Mouse (Mus musculus) macrophage (primary cell): ENCODE results near the gene Zfp655. TPM values are rescaled to one million over a fixed set of nuclear protein-coding genes. Genes with fewer than 3 reads are reported as not detected.
"Not testable (repeated sequence)": the region's sequence is repeated elsewhere in the genome, so short reads cannot be mapped to it uniquely, and the experiment has no call there.

Experiments
- H3K27ac ChIP-seq: fragments of 350-480 bp; formaldehyde crosslinking; 2 replicates; pipeline ENCODE4 v1.9.0; 2021
- H3K36me3 ChIP-seq: fragments of 350-480 bp; formaldehyde crosslinking; 2 replicates; pipeline ENCODE4 v1.9.0; 2021; ENCODE audit errors: inconsistent target
- H3K4me3 ChIP-seq: fragments of 350-480 bp; formaldehyde crosslinking; 2 replicates; pipeline ENCODE4 v1.9.0; 2021; ENCODE audit errors: inconsistent target
- H3K79me2 ChIP-seq: fragments of 350-480 bp; formaldehyde crosslinking; 2 replicates; pipeline ENCODE4 v1.9.0; 2021; ENCODE audit errors: inconsistent target
- WGBS: methylation state at CpG from one replicate; pipeline ENCODE4 v1.1.7; 2026; ENCODE audit warnings: inconsistent platforms; ENCODE audit not compliant: missing documents; 5-methylcytosine and 5-hydroxymethylcytosine counted together
- polyA plus RNA-seq: library from polyadenylated mRNA; stranded (reverse); fragments of 250-400 nt; gene quantifications from 3 replicates; pipeline ENCODE4 v1.2.4, GENCODE M21; 2018; ENCODE audit warnings: inconsistent platforms

Zfp655 gene
- polyA plus RNA-seq, 1 experiment from 2014 or later = 40.2 TPM

- Histone ChIP-seq H3K36me3 (peaks cover 49% of the 10 kb centered on the region), H3K79me2 (peaks cover 24% of the 10 kb centered on the region; the same call in 1 of the 2 replicates), H3K27ac (no peak overlapping the region), H3K4me3 (no peak overlapping the region)
- 87% methylated on average over 3 of the region's 3 CpGs for WGBS
Observed at GRCm38 (mm10) chr5:145249520-145249919, 18.0 kb downstream of the Zfp655 start.

- H3K36me3 ChIP-seq, H3K4me3 ChIP-seq, H3K79me2 ChIP-seq, H3K27ac ChIP-seq: not testable (repeated sequence)
- WGBS = 100% methylated on average over 2 of the region's 2 CpGs
Observed at GRCm38 (mm10) chr5:145273568-145273967, 42.1 kb downstream of the Zfp655 start.

- peaks cover 45% of the 10 kb centered on the region for H3K79me2 ChIP-seq
- WGBS = 100% methylated on average over 2 of the region's 2 CpGs
- H3K4me3 ChIP-seq = no peak overlapping the region; the same call in 1 of the 2 replicates
- peaks cover 18% of the 10 kb centered on the region for H3K36me3 ChIP-seq
- H3K27ac ChIP-seq = no peak overlapping the region
Observed at GRCm38 (mm10) chr5:145279948-145280347, 48.4 kb downstream of the Zfp655 start.

- peaks cover 22% of the 10 kb centered on the region for H3K36me3 ChIP-seq
- H3K4me3 ChIP-seq = peak within 1 kb of the TSS; percentile 97
- 1% methylated on average over 47 of the region's 50 CpGs for WGBS
Observed at GRCm38 (mm10) chr5:145280371-145281143, 49.0 kb downstream of the Zfp655 start, which contains the start of gene Zscan25. Gene Zscan25, plus strand, starts transcription at chr5:145280500.

GRCm38 (mm10) chr5:145288382-145288781, 56.9 kb downstream of the Zfp655 start:
- H3K4me3 ChIP-seq = no peak overlapping the region
- peaks cover 74% of the 10 kb centered on the region for H3K36me3 ChIP-seq
- H3K27ac ChIP-seq = no peak overlapping the region
- H3K79me2 ChIP-seq = peaks cover 15% of the 10 kb centered on the region
- 52% methylated on average over 5 of the region's 5 CpGs for WGBS

More at GRCm38 (mm10) chr5:145280371-145281143, 49.0 kb downstream of the Zfp655 start, which contains the start of gene Zscan25:
- Histone ChIP-seq H3K27ac (peak within 1 kb of the TSS; percentile 74), H3K79me2 (peaks cover 45% of the 10 kb centered on the region)

GRCm38 (mm10) chr5:145290697-145291096, 59.2 kb downstream of the Zfp655 start:
- Histone ChIP-seq H3K27ac (no peak overlapping the region), H3K36me3 (peaks cover 55% of the 10 kb centered on the region), H3K4me3 (no peak overlapping the region), H3K79me2 (no peaks in the 10 kb centered on the region; the same call in 1 of the 2 replicates)
- WGBS = 93% methylated on average over 16 of the region's 16 CpGs

GRCm38 (mm10) chr5:145292398-145292797, 60.9 kb downstream of the Zfp655 start:
- H3K4me3 ChIP-seq = no peak overlapping the region
- H3K36me3 ChIP-seq = peaks cover 42% of the 10 kb centered on the region
- WGBS = 94% methylated on average over 6 of the region's 6 CpGs
- H3K79me2 ChIP-seq = no peaks in the 10 kb centered on the region
- no peak overlapping the region for H3K27ac ChIP-seq

Other genes starting within 250 kb of the Zfp655 start
- gene Gm4871, start 199.0 kb upstream of the Zfp655 start, polyA plus RNA-seq = not detected in 3 replicates
- gene 1700018F24Rik, start 188.7 kb upstream of the Zfp655 start, polyA plus RNA-seq = not detected in 3 replicates
- gene Arpc1a, start 147.9 kb upstream of the Zfp655 start, polyA plus RNA-seq = 37.0 to 93.9 TPM (median 74.8 TPM) in 3 replicates
- gene Kpna7, start 147.7 kb upstream of the Zfp655 start, polyA plus RNA-seq = not detected in 3 replicates
- 401 to 795 TPM (median 759 TPM) in 3 replicates for gene Arpc1b, start 117.5 kb upstream of the Zfp655 start, polyA plus RNA-seq
- 39.1 to 134 TPM (median 69.9 TPM) in 3 replicates for gene Pdap1, start 91.5 kb upstream of the Zfp655 start, polyA plus RNA-seq
- 133 to 160 TPM (median 139 TPM) in 3 replicates for gene Bud31, start 91.4 kb upstream of the Zfp655 start, polyA plus RNA-seq
- 8.9 to 12.6 TPM (median 9.1 TPM) in 3 replicates for gene Ptcd1, start 64.6 kb upstream of the Zfp655 start, polyA plus RNA-seq
- gene Cpsf4, start 64.5 kb upstream of the Zfp655 start, polyA plus RNA-seq = 12.2 to 17.6 TPM (median 16.5 TPM) in 3 replicates
- gene Atp5j2, start 39.7 kb upstream of the Zfp655 start, polyA plus RNA-seq = 102 to 214 TPM (median 189 TPM) in 3 replicates
- 5.3 to 8.3 TPM (median 7.4 TPM) in 3 replicates for gene Zkscan14, start 29.8 kb upstream of the Zfp655 start, polyA plus RNA-seq
- 4.0 to 4.8 TPM (median 4.2 TPM) in 3 replicates for gene Zkscan5, start 27.2 kb upstream of the Zfp655 start, polyA plus RNA-seq
- 8.7 to 9.0 TPM (median 8.9 TPM) in 3 replicates for gene Zscan25, start 48.8 kb downstream of the Zfp655 start, polyA plus RNA-seq
- not detected in 3 replicates for gene Cyp3a57, start 113.6 kb downstream of the Zfp655 start, polyA plus RNA-seq
- gene Cyp3a16, start 238.0 kb downstream of the Zfp655 start, polyA plus RNA-seq = not detected in 3 replicates